Mouse (Mus musculus) heart, adult 2 months (tissue): Measurements from ENCODE around the gene Wfdc13. TPM values are rescaled to one million over a fixed set of nuclear protein-coding genes. Genes with fewer than 3 reads are reported as not detected.
"Not testable (repeated sequence)": the region's sequence is repeated elsewhere in the genome, so short reads cannot be mapped to it uniquely, and the experiment has no call there.

Experiments
- DNase-seq, 2 experiments: peaks; one replicate each; pipeline ENCODE4 v3.0.0; 2021
- H3K27ac ChIP-seq: fragments of 200-600 bp; 2 replicates; pipeline ENCODE4 v1.8.1; 2022
- H3K27me3 ChIP-seq: fragments of 200-500 bp; 2 replicates; pipeline ENCODE4 v1.6.1; 2012; ENCODE audit warnings: mild to moderate bottlenecking, low read length, inconsistent platforms, mixed read lengths; ENCODE audit not compliant: control insufficient read depth, insufficient read depth
- H3K36me3 ChIP-seq: fragments of 200-500 bp; 2 replicates; pipeline ENCODE4 v1.6.1; 2012; ENCODE audit warnings: low read length, inconsistent platforms; ENCODE audit not compliant: control insufficient read depth, insufficient read depth
- H3K4me1 ChIP-seq: fragments of 200-500 bp; 2 replicates; pipeline ENCODE4 v1.6.1; 2011; ENCODE audit warnings: low read length; ENCODE audit not compliant: control insufficient read depth, insufficient read depth
- H3K4me3 ChIP-seq: fragments of 200-600 bp; 2 replicates; pipeline ENCODE4 v1.8.1; 2022
- H3K79me2 ChIP-seq: fragments of 200-500 bp; replicated peaks from 2 replicates; pipeline ENCODE4 v1.6.1; 2012; ENCODE audit warnings: mild to moderate bottlenecking, inconsistent platforms, low read length, moderate library complexity, mixed read lengths; ENCODE audit not compliant: control insufficient read depth, insufficient read depth
- H3K9ac ChIP-seq: fragments of 200-500 bp; 2 replicates; pipeline ENCODE4 v1.6.1; 2012; ENCODE audit warnings: low read depth, mild to moderate bottlenecking, control low read depth, inconsistent platforms, low read length, mixed read lengths
- CTCF ChIP-seq: fragments of 200-600 bp; IDR thresholded peaks from 2 replicates; pipeline ENCODE4 v1.8.1; 2022; ENCODE audit warnings: antibody characterized with exemption, mild to moderate bottlenecking, moderate library complexity
- EP300 ChIP-seq: fragments of 200-500 bp; IDR thresholded peaks from 2 replicates; pipeline ENCODE4 v1.6.1; 2011; ENCODE audit warnings: low read depth, low read length, control low read depth; ENCODE audit not compliant: insufficient read depth
- POLR2A ChIP-seq: fragments of 200-500 bp; IDR thresholded peaks from 2 replicates; pipeline ENCODE4 v1.6.1; 2011; ENCODE audit warnings: mild to moderate bottlenecking, low read depth, low read length, control low read depth; ENCODE audit not compliant: insufficient read depth
- WGBS: fragments of 180-500 bp; shearing (Covaris S2); methylation state at CpG from one replicate; pipeline ENCODE4 v1.1.7; 2018; 5-methylcytosine and 5-hydroxymethylcytosine counted together
- intact Hi-C: fragments of 180-260 bp; cut with DNase I; formaldehyde crosslinking; loops from one replicate; pipeline ENCODE4 v1.15.1; 2025
- polyA plus RNA-seq: library from polyadenylated mRNA; depleted of rRNA; stranded (reverse); fragments of >200 nt; gene quantifications from 2 replicates; pipeline ENCODE4 v1.2.3, GENCODE M21; 2012
- total RNA-seq, 2 experiments: library from RNA; stranded (reverse); gene quantifications; 2 replicates each; pipeline ENCODE4 v1.2.3; 2021

Gene Wfdc13
- total and polyA plus RNA-seq, 3 experiments, result 0.25 TPM; not detected in 2

GRCm38 (mm10) chr2:164704235-164704634 lies 19.3 kb downstream of the Wfdc13 start:
- Histone ChIP-seq H3K4me1 (no peaks in the 10 kb centered on the region), H3K79me2 (no peaks in the 10 kb centered on the region), H3K9ac (no peak overlapping the region), H3K36me3 (no peaks in the 10 kb centered on the region), H3K27ac (no peak overlapping the region), H3K4me3 (no peak overlapping the region), H3K27me3 (no peaks in the 10 kb centered on the region)
- intact Hi-C loops, result no loop called here
- 73% methylated on average over 5 of the region's 5 CpGs for WGBS
- TF ChIP-seq EP300 (no peak), POLR2A (no peak), CTCF (no peak)
- no peak for DNase-seq

DNA sequence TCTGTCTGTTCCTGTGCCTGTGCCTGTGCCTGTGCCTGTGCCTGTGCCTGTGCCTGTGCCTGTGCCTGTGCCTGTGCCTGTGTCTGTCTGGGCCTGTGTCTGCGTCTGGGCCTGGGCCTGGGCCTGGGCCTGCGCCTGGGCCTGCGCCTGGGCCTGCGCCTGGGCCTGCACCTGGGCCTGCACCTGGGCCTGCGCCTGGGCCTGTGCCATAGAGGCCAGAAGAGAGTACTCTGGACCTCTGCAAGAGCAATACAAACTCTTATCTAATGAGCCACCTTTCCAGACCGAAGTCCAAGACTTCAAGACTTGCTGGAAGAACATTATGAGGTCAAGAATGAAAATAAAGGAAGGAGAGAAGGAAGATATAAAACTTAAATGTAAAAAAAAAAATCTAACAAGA lies 20.4 kb downstream of the Wfdc13 start:
- WGBS, result 91% methylated on average over 6 of the region's 6 CpGs
- H3K27me3 ChIP-seq, result no peaks in the 10 kb centered on the region
- TF ChIP-seq EP300 (no peak), POLR2A (no peak), CTCF (no peak)
- no peak for DNase-seq
- H3K4me1 ChIP-seq, result no peaks in the 10 kb centered on the region
- H3K4me3 ChIP-seq, result no peak overlapping the region
- intact Hi-C loops, result no loop called here
- no peaks in the 10 kb centered on the region for H3K79me2 ChIP-seq
- no peak overlapping the region for H3K9ac ChIP-seq
- no peak overlapping the region for H3K27ac ChIP-seq
- no peaks in the 10 kb centered on the region for H3K36me3 ChIP-seq

GRCm38 (mm10) chr2:164705991-164706390 lies 21.1 kb downstream of the Wfdc13 start:
- DNase-seq, result no peak
- Histone ChIP-seq H3K79me2 (no peaks in the 10 kb centered on the region), H3K4me3 (no peak overlapping the region), H3K9ac (no peak overlapping the region), H3K27ac (no peak overlapping the region), H3K27me3 (no peaks in the 10 kb centered on the region), H3K4me1 (no peaks in the 10 kb centered on the region), H3K36me3 (no peaks in the 10 kb centered on the region)
- 85% methylated on average over 14 of the region's 14 CpGs for WGBS
- intact Hi-C loops, result no loop called here
- TF ChIP-seq EP300 (no peak), POLR2A (no peak), CTCF (no peak)

DNA sequence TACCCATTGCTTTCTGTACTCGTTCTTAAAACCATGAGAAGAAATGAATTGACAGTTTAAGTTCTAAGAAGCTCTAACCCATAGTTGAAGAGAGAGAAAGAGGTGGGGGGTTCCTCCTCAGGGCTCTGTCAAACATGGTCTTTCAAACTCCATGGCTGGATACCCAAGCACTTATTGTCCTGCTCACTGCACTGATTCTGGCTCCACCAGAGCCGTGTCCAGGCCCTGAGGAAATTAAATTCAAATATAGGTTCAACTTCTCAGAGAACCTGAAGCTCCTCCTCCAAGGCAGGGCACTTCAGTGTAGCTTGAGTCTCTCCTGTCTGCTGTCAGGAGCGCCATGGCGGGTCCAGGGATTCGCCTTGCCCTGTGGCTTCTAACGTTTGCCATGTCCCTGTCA lies 30.1 kb downstream of the Wfdc13 start, which contains the start of gene Spint5:
Gene Spint5, plus strand, starts transcription at position 301 of the 400 bp plus-strand sequence.
- Histone ChIP-seq H3K27ac (no peak within 1 kb of the TSS), H3K79me2 (no peaks in the 10 kb centered on the region), H3K9ac (no peak within 1 kb of the TSS), H3K36me3 (no peaks in the 10 kb centered on the region), H3K27me3 (no peaks in the 10 kb centered on the region), H3K4me3 (no peak within 1 kb of the TSS), H3K4me1 (no peaks in the 10 kb centered on the region)
- DNase-seq, result no peak
- intact Hi-C loops, result no loop called here
- no peak for TF ChIP-seq CTCF
- 73% methylated on average over 6 of the region's 6 CpGs for WGBS

DNA sequence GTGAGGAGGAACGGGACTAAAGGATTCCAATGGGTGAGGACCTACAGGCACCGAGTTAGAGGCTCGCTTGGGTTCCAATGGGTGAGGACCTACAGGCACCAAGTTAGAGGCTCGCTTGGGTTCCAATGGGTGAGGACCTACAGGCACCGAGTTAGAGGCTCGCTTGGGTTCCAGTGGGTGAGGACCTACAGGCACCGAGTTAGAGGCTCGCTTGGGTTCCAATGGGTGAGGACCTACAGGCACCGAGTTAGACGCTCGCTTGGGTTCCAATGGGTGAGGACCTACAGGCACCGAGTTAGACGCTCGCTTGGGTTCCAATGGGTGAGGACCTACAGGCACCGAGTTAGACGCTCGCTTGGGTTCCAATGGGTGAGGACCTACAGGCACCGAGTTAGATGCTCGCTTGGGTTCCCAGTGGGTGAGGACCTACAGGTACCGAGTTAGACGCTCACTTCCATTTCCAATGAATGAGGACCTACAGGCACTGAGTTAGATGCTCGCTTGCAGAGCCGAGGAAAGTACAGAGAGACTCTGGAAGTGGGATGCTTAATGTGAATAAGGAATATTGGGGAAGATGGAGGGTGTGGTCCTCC lies 31.4 kb downstream of the Wfdc13 start:
- H3K27me3 ChIP-seq, DNase-seq, H3K36me3 ChIP-seq, H3K27ac ChIP-seq, H3K9ac ChIP-seq, H3K4me3 ChIP-seq, H3K79me2 ChIP-seq, H3K4me1 ChIP-seq, intact Hi-C loops: not testable (repeated sequence)
- WGBS, result 89% methylated on average over 23 of the region's 23 CpGs

GRCm38 (mm10) chr2:164723276-164723675 lies 38.4 kb downstream of the Wfdc13 start:
- no peak overlapping the region for H3K4me3 ChIP-seq
- no peaks in the 10 kb centered on the region for H3K36me3 ChIP-seq
- no peaks in the 10 kb centered on the region for H3K27me3 ChIP-seq
- H3K9ac ChIP-seq, result no peak overlapping the region
- 54% methylated on average over 4 of the region's 4 CpGs for WGBS
- DNase-seq, result no peak
- H3K27ac ChIP-seq, result no peak overlapping the region
- intact Hi-C loops, result no loop called here
- H3K79me2 ChIP-seq, result no peaks in the 10 kb centered on the region
- no peaks in the 10 kb centered on the region for H3K4me1 ChIP-seq
- TF ChIP-seq POLR2A (no peak), EP300 (no peak), CTCF (no peak)
